Mouse (Mus musculus): ENCODE data around the gene Ankrd10.

GRCm38 (mm10) chr8:11635611-11636081 lies at the start of gene Ankrd10:
- no peak for TF ChIP-seq CTCF (IDR thresholded peaks at IDR 0.05; ENCODE audit: low read depth, low read length)
- peak; percentile 86 for TF ChIP-seq POLR2A (IDR thresholded peaks at IDR 0.05; ENCODE audit: extremely low read depth, insufficient read depth, low read length)

All from liver, adult 2 months (tissue).